Mouse (Mus musculus): ENCODE measurements around the gene Snrpf. TPM values are rescaled to one million over a fixed set of nuclear protein-coding genes. Genes with fewer than 3 reads are reported as not detected.

Snrpf gene
- polyA plus RNA-seq, 1 experiment from 2014 or later: 77.4 TPM

- H3K36me3 ChIP-seq (ENCODE audit: control insufficient read depth, insufficient read depth, low read length): no peaks in the 10 kb centered on the region
- no peak overlapping the region for H3K27ac ChIP-seq (replicated peaks in 1 of 2; ENCODE audit: control insufficient read depth in 1 of 2, insufficient read depth in 1 of 2, low read depth in 2 of 2, low read length in 2 of 2)
- WGBS: 89% methylated on average over 1 of the region's 1 CpGs
- no peak for ATAC-seq (ENCODE audit: insufficient number of reproducible peaks, insufficient read depth, low FRiP score, low read depth)
- no peak overlapping the region for H3K9ac ChIP-seq (ENCODE audit: low read length)
- no peaks in the 10 kb centered on the region for H3K4me1 ChIP-seq (ENCODE audit: control insufficient read depth in 2 of 2, insufficient read depth in 2 of 2, low read length in 2 of 2)
- no peak overlapping the region for H3K4me2 ChIP-seq (ENCODE audit: low read length)
- no peaks in the 10 kb centered on the region for H3K27me3 ChIP-seq (ENCODE audit: control insufficient read depth, insufficient read depth, low read length)
- H3K9me3 ChIP-seq (ENCODE audit: control insufficient read depth, low read length): peaks cover 5% of the 10 kb centered on the region
- no peak overlapping the region for H3K4me3 ChIP-seq (ENCODE audit: control insufficient read depth in 1 of 2, insufficient read depth in 1 of 2, low read depth in 1 of 2, low read length in 2 of 2)
Observed at GRCm38 (mm10) chr10:93603256-93603655, 13.8 kb upstream of the Snrpf start.

DNA sequence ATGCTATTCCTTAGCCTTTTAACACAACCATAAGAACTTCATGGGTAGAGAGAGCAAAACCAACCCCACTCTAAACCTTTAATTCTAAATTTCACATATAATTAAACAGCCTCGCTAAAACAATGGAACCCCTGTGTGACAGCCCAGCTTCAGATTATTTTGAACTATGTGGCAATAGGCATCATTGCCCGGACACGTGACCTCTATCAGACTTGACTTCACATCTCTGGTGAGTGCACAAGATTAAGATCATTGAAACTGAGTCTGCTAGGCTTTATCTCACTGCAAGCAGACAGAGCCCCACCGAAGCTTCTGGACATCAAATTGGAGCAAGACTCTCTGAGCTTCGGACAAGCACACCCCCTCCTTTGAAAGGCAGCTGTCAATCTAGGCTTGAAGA, 12.8 kb upstream of the Snrpf start:
- ATAC-seq (ENCODE audit: insufficient number of reproducible peaks, insufficient read depth, low FRiP score, low read depth): no peak
- no peak overlapping the region for H3K4me3 ChIP-seq (ENCODE audit: control insufficient read depth in 1 of 2, insufficient read depth in 1 of 2, low read depth in 1 of 2, low read length in 2 of 2)
- H3K9me3 ChIP-seq (ENCODE audit: control insufficient read depth, low read length): peaks cover 5% of the 10 kb centered on the region
- H3K4me1 ChIP-seq (ENCODE audit: control insufficient read depth in 2 of 2, insufficient read depth in 2 of 2, low read length in 2 of 2): no peaks in the 10 kb centered on the region
- H3K9ac ChIP-seq (ENCODE audit: low read length): no peak overlapping the region
- H3K27me3 ChIP-seq (ENCODE audit: control insufficient read depth, insufficient read depth, low read length): no peaks in the 10 kb centered on the region
- 78% methylated on average over 5 of the region's 5 CpGs for WGBS
- H3K4me2 ChIP-seq (ENCODE audit: low read length): no peak overlapping the region
- H3K36me3 ChIP-seq (ENCODE audit: control insufficient read depth, insufficient read depth, low read length): no peaks in the 10 kb centered on the region
- H3K27ac ChIP-seq (replicated peaks in 1 of 2; ENCODE audit: control insufficient read depth in 1 of 2, insufficient read depth in 1 of 2, low read depth in 2 of 2, low read length in 2 of 2): no peak overlapping the region

- H3K27me3 ChIP-seq (ENCODE audit: control insufficient read depth, insufficient read depth, low read length): no peaks in the 10 kb centered on the region
- H3K4me3 ChIP-seq (ENCODE audit: control insufficient read depth in 1 of 2, insufficient read depth in 1 of 2, low read depth in 1 of 2, low read length in 2 of 2): no peak overlapping the region
- ATAC-seq (ENCODE audit: insufficient number of reproducible peaks, insufficient read depth, low FRiP score, low read depth): no peak
- no peak overlapping the region for H3K27ac ChIP-seq (replicated peaks in 1 of 2; ENCODE audit: control insufficient read depth in 1 of 2, insufficient read depth in 1 of 2, low read depth in 2 of 2, low read length in 2 of 2)
- H3K9ac ChIP-seq (ENCODE audit: low read length): no peak overlapping the region
- no peaks in the 10 kb centered on the region for H3K36me3 ChIP-seq (ENCODE audit: control insufficient read depth, insufficient read depth, low read length)
- H3K4me2 ChIP-seq (ENCODE audit: low read length): no peak overlapping the region
- peaks cover 0 to 4% of the 10 kb centered on the region in 2 experiments; a peak in 2 of 4 replicates for H3K4me1 ChIP-seq (ENCODE audit: control insufficient read depth in 2 of 2, insufficient read depth in 2 of 2, low read length in 2 of 2)
- 67% methylated on average over 3 of the region's 3 CpGs for WGBS
- H3K9me3 ChIP-seq (ENCODE audit: control insufficient read depth, low read length): no peaks in the 10 kb centered on the region
Observed at GRCm38 (mm10) chr10:93596641-93597040, 7.1 kb upstream of the Snrpf start.

GRCm38 (mm10) chr10:93595831-93596230, 6.3 kb upstream of the Snrpf start:
- H3K4me3 ChIP-seq (ENCODE audit: control insufficient read depth in 1 of 2, insufficient read depth in 1 of 2, low read depth in 1 of 2, low read length in 2 of 2): no peak overlapping the region
- no peak overlapping the region for H3K9ac ChIP-seq (ENCODE audit: low read length)
- H3K4me1 ChIP-seq (ENCODE audit: control insufficient read depth in 2 of 2, insufficient read depth in 2 of 2, low read length in 2 of 2): peaks cover 0 to 4% of the 10 kb centered on the region in 2 experiments; a peak in 2 of 4 replicates
- H3K4me2 ChIP-seq (ENCODE audit: low read length): no peak overlapping the region
- ATAC-seq (ENCODE audit: insufficient number of reproducible peaks, insufficient read depth, low FRiP score, low read depth): no peak
- WGBS: 53% methylated on average over 4 of the region's 4 CpGs
- H3K27me3 ChIP-seq (ENCODE audit: control insufficient read depth, insufficient read depth, low read length): no peaks in the 10 kb centered on the region
- no peaks in the 10 kb centered on the region for H3K9me3 ChIP-seq (ENCODE audit: control insufficient read depth, low read length)
- H3K36me3 ChIP-seq (ENCODE audit: control insufficient read depth, insufficient read depth, low read length): no peaks in the 10 kb centered on the region
- no peak overlapping the region for H3K27ac ChIP-seq (replicated peaks in 1 of 2; ENCODE audit: control insufficient read depth in 1 of 2, insufficient read depth in 1 of 2, low read depth in 2 of 2, low read length in 2 of 2)

- 2% methylated on average over 22 of the region's 22 CpGs for WGBS
- H3K4me1 ChIP-seq (ENCODE audit: control insufficient read depth in 2 of 2, insufficient read depth in 2 of 2, low read length in 2 of 2): peaks cover 0 to 7% of the 10 kb centered on the region in 2 experiments; a peak in 2 of 4 replicates
- H3K36me3 ChIP-seq (ENCODE audit: control insufficient read depth, insufficient read depth, low read length): no peaks in the 10 kb centered on the region
- no peaks in the 10 kb centered on the region for H3K9me3 ChIP-seq (ENCODE audit: control insufficient read depth, low read length)
- H3K27me3 ChIP-seq (ENCODE audit: control insufficient read depth, insufficient read depth, low read length): no peaks in the 10 kb centered on the region
- peak overlapping the region; percentile 38 to 51 for H3K4me3 ChIP-seq (ENCODE audit: control insufficient read depth in 1 of 2, insufficient read depth in 1 of 2, low read depth in 1 of 2, low read length in 2 of 2)
- no peak for ATAC-seq (ENCODE audit: insufficient number of reproducible peaks, insufficient read depth, low FRiP score, low read depth)
- H3K4me2 ChIP-seq (ENCODE audit: low read length): peak overlapping the region; percentile 79
- H3K27ac ChIP-seq (replicated peaks in 1 of 2; ENCODE audit: control insufficient read depth in 1 of 2, insufficient read depth in 1 of 2, low read depth in 2 of 2, low read length in 2 of 2): no peak overlapping the region
- peak overlapping the region; percentile 45 for H3K9ac ChIP-seq (ENCODE audit: low read length)
Observed at GRCm38 (mm10) chr10:93594022-93594482, 4.5 kb upstream of the Snrpf start.

- WGBS: 53% methylated on average over 12 of the region's 12 CpGs
- Histone ChIP-seq H3K27ac (replicated peaks in 1 of 2; ENCODE audit: control insufficient read depth in 1 of 2, insufficient read depth in 1 of 2, low read depth in 2 of 2, low read length in 2 of 2) (no peak overlapping the region), H3K4me2 (ENCODE audit: low read length) (no peak overlapping the region), H3K9ac (ENCODE audit: low read length) (no peak overlapping the region), H3K27me3 (ENCODE audit: control insufficient read depth, insufficient read depth, low read length) (no peaks in the 10 kb centered on the region), H3K9me3 (ENCODE audit: control insufficient read depth, low read length) (no peaks in the 10 kb centered on the region), H3K36me3 (ENCODE audit: control insufficient read depth, insufficient read depth, low read length) (peaks cover 1% of the 10 kb centered on the region; the same call in 1 of the 2 replicates), H3K4me3 (ENCODE audit: control insufficient read depth in 1 of 2, insufficient read depth in 1 of 2, low read depth in 1 of 2, low read length in 2 of 2) (no peak overlapping the region), H3K4me1 (ENCODE audit: control insufficient read depth in 2 of 2, insufficient read depth in 2 of 2, low read length in 2 of 2) (peaks cover 7 to 11% of the 10 kb centered on the region in 2 experiments)
- no peak for ATAC-seq (ENCODE audit: insufficient number of reproducible peaks, insufficient read depth, low FRiP score, low read depth)
Observed at GRCm38 (mm10) chr10:93592456-93592855, 3.0 kb upstream of the Snrpf start.

- Histone ChIP-seq H3K27ac (replicated peaks in 1 of 2; ENCODE audit: control insufficient read depth in 1 of 2, insufficient read depth in 1 of 2, low read depth in 2 of 2, low read length in 2 of 2) (peak overlapping the region; percentile 28 to 64), H3K9me3 (ENCODE audit: control insufficient read depth, low read length) (no peaks in the 10 kb centered on the region), H3K4me1 (ENCODE audit: control insufficient read depth in 2 of 2, insufficient read depth in 2 of 2, low read length in 2 of 2) (peaks cover 3 to 11% of the 10 kb centered on the region in 2 experiments), H3K36me3 (ENCODE audit: control insufficient read depth, insufficient read depth, low read length) (peaks cover 34% of the 10 kb centered on the region), H3K4me2 (ENCODE audit: low read length) (peak overlapping the region; percentile 93), H3K4me3 (ENCODE audit: control insufficient read depth in 1 of 2, insufficient read depth in 1 of 2, low read depth in 1 of 2, low read length in 2 of 2) (peak overlapping the region; percentile 68 to 80), H3K9ac (ENCODE audit: low read length) (peak overlapping the region; percentile 86), H3K27me3 (ENCODE audit: control insufficient read depth, insufficient read depth, low read length) (no peaks in the 10 kb centered on the region)
- 3% methylated on average over 11 of the region's 11 CpGs for WGBS
- no peak for ATAC-seq (ENCODE audit: insufficient number of reproducible peaks, insufficient read depth, low FRiP score, low read depth)
Observed at GRCm38 (mm10) chr10:93588796-93589195, 710 bp downstream of the Snrpf start.

- WGBS: 62% methylated on average over 13 of the region's 13 CpGs
- Histone ChIP-seq H3K4me3 (ENCODE audit: control insufficient read depth in 1 of 2, insufficient read depth in 1 of 2, low read depth in 1 of 2, low read length in 2 of 2) (no peak overlapping the region), H3K4me1 (ENCODE audit: control insufficient read depth in 2 of 2, insufficient read depth in 2 of 2, low read length in 2 of 2) (no peaks in the 10 kb centered on the region), H3K4me2 (ENCODE audit: low read length) (no peak overlapping the region), H3K27me3 (ENCODE audit: control insufficient read depth, insufficient read depth, low read length) (no peaks in the 10 kb centered on the region), H3K27ac (replicated peaks in 1 of 2; ENCODE audit: control insufficient read depth in 1 of 2, insufficient read depth in 1 of 2, low read depth in 2 of 2, low read length in 2 of 2) (no peak overlapping the region), H3K9ac (ENCODE audit: low read length) (no peak overlapping the region), H3K36me3 (ENCODE audit: control insufficient read depth, insufficient read depth, low read length) (peaks cover 9% of the 10 kb centered on the region), H3K9me3 (ENCODE audit: control insufficient read depth, low read length) (no peaks in the 10 kb centered on the region)
- ATAC-seq (ENCODE audit: insufficient number of reproducible peaks, insufficient read depth, low FRiP score, low read depth): no peak; the same call in 1 of the 2 replicates
Observed at GRCm38 (mm10) chr10:93577271-93577886, 12.1 kb downstream of the Snrpf start.
